Mouse (Mus musculus) spleen, embryonic (tissue): ENCODE measurements at regions not wholly inside any gene's neighbourhood (a gene's known extent, or its start where the extent isn't known, plus 50 kb on each side); places are given as distances from the start of the nearest gene placed in this dataset.

ENCODE experiments used
- CTCF ChIA-PET: fragments of 350-600 bp; sonication (Branson Sonifier 250); formaldehyde crosslinking; loops from one replicate; lab custom pipeline; 2022; lab: Charles Lee

- CTCF ChIA-PET: interaction anchor here (0.6 kb wide), 1 partner anchor 12 kb away, joined by 3 read pairs; no protein-coding TSS in a partner anchor
Observed at GRCm38 (mm10) chr4:140320120-140320921, 73.7 kb upstream of the Igsf21 start.

GRCm38 (mm10) chr4:140312635-140313034 is 66.1 kb upstream of the Igsf21 start:
- CTCF ChIA-PET: no interaction called here

GRCm38 (mm10) chr4:140307481-140307880 is 60.9 kb upstream of the Igsf21 start:
- CTCF ChIA-PET: interaction anchor here (0.6 kb wide), 1 partner anchor 1846 kb away, joined by 4 read pairs; no protein-coding TSS in a partner anchor

- CTCF ChIA-PET: no interaction called here
Observed at GRCm38 (mm10) chr4:140304960-140305359, 58.4 kb upstream of the Igsf21 start.

GRCm38 (mm10) chr4:140301661-140302060 is 55.1 kb upstream of the Igsf21 start:
- CTCF ChIA-PET: no interaction called here

- CTCF ChIA-PET: no interaction called here
Observed at GRCm38 (mm10) chr4:140297912-140298620, 51.5 kb upstream of the Igsf21 start.
